Mouse (Mus musculus): Measurements from ENCODE around the gene 2610528J11Rik. TPM values are rescaled to one million over a fixed set of nuclear protein-coding genes. Genes with fewer than 3 reads are reported as not detected.
"Not testable (repeated sequence)": the region's sequence is repeated elsewhere in the genome, so short reads cannot be mapped to it uniquely, and the experiment has no call there.

2610528J11Rik gene
- polyA plus RNA-seq, 1 experiment from 2014 or later = not detected

- Histone ChIP-seq H3K9me3 (peaks cover 2% of the 10 kb centered on the region; the same call in 1 of the 2 replicates), H3K36me3 (no peaks in the 10 kb centered on the region), H3K9ac (peak within 1 kb of the TSS; percentile 38), H3K4me2 (peak within 1 kb of the TSS; percentile 61), H3K27ac (replicated peaks) (no peak within 1 kb of the TSS), H3K4me1 (replicated peaks) (peaks cover 12% of the 10 kb centered on the region), H3K4me3 (peak within 1 kb of the TSS; percentile 27), H3K27me3 (peaks cover 14% of the 10 kb centered on the region; the same call in 1 of the 2 replicates)
- 2% methylated on average over 24 of the region's 24 CpGs for WGBS
- peak; percentile 59; the same call in 1 of the 2 replicates for ATAC-seq (ENCODE audit: low read depth)
Measured at GRCm38 (mm10) chr4:118543592-118544260, 16.9 kb downstream of the 2610528J11Rik start, which contains the start of gene Tmem125. TSS of gene Tmem125 (minus strand) at chr4:118544044.

GRCm38 (mm10) chr4:118544441-118545127 lies 17.8 kb downstream of the 2610528J11Rik start:
- H3K9me3 ChIP-seq = peaks cover 2% of the 10 kb centered on the region; the same call in 1 of the 2 replicates
- H3K27ac ChIP-seq (replicated peaks) = no peak overlapping the region
- no peaks in the 10 kb centered on the region for H3K36me3 ChIP-seq
- no peak overlapping the region for H3K4me3 ChIP-seq
- 80% methylated on average over 14 of the region's 14 CpGs for WGBS
- H3K27me3 ChIP-seq = peaks cover 14% of the 10 kb centered on the region; the same call in 1 of the 2 replicates
- no peak overlapping the region for H3K9ac ChIP-seq
- H3K4me1 ChIP-seq (replicated peaks) = peaks cover 12% of the 10 kb centered on the region
- H3K4me2 ChIP-seq = no peak overlapping the region; the same call in 1 of the 2 replicates
- no peak for ATAC-seq (ENCODE audit: low read depth)

GRCm38 (mm10) chr4:118547424-118548129 lies 20.8 kb downstream of the 2610528J11Rik start:
- not testable (repeated sequence) for H3K9me3 ChIP-seq; H3K4me2 ChIP-seq; H3K4me3 ChIP-seq; H3K27me3 ChIP-seq; H3K9ac ChIP-seq; ATAC-seq (ENCODE audit: low read depth); H3K36me3 ChIP-seq; H3K27ac ChIP-seq (replicated peaks)
- WGBS = 89% methylated on average over 23 of the region's 23 CpGs
- H3K4me1 ChIP-seq (replicated peaks) = peaks cover 12% of the 10 kb centered on the region

GRCm38 (mm10) chr4:118548130-118548480 lies 21.3 kb downstream of the 2610528J11Rik start:
- H3K4me2 ChIP-seq; H3K9ac ChIP-seq; H3K4me3 ChIP-seq; H3K36me3 ChIP-seq; ATAC-seq (ENCODE audit: low read depth); H3K4me1 ChIP-seq (replicated peaks); H3K9me3 ChIP-seq; H3K27me3 ChIP-seq; H3K27ac ChIP-seq (replicated peaks): not testable (repeated sequence)
- 89% methylated on average over 10 of the region's 10 CpGs for WGBS

- Histone ChIP-seq H3K27ac (replicated peaks) (no peak overlapping the region), H3K4me2 (no peak overlapping the region), H3K27me3 (no peaks in the 10 kb centered on the region), H3K4me3 (no peak overlapping the region), H3K4me1 (replicated peaks) (no peaks in the 10 kb centered on the region), H3K9me3 (no peaks in the 10 kb centered on the region), H3K9ac (no peak overlapping the region), H3K36me3 (no peaks in the 10 kb centered on the region)
- WGBS = 83% methylated on average over 3 of the region's 3 CpGs
- ATAC-seq (ENCODE audit: low read depth) = no peak
Measured at GRCm38 (mm10) chr4:118553039-118553649, 26.3 kb downstream of the 2610528J11Rik start.

- Histone ChIP-seq H3K27ac (replicated peaks) (no peak overlapping the region), H3K9me3 (no peaks in the 10 kb centered on the region), H3K4me1 (replicated peaks) (no peaks in the 10 kb centered on the region), H3K27me3 (no peaks in the 10 kb centered on the region; the same call in 1 of the 2 replicates), H3K36me3 (no peaks in the 10 kb centered on the region), H3K9ac (no peak overlapping the region), H3K4me2 (no peak overlapping the region), H3K4me3 (no peak overlapping the region)
- WGBS = 87% methylated on average over 13 of the region's 13 CpGs
- no peak for ATAC-seq (ENCODE audit: low read depth)
Measured at GRCm38 (mm10) chr4:118564062-118564925, 37.5 kb downstream of the 2610528J11Rik start.

GRCm38 (mm10) chr4:118564926-118565279 lies 38.1 kb downstream of the 2610528J11Rik start:
- Histone ChIP-seq H3K27ac (replicated peaks) (no peak overlapping the region), H3K4me1 (replicated peaks) (no peaks in the 10 kb centered on the region), H3K27me3 (no peaks in the 10 kb centered on the region; the same call in 1 of the 2 replicates), H3K4me2 (no peak overlapping the region), H3K9ac (no peak overlapping the region), H3K9me3 (no peaks in the 10 kb centered on the region), H3K4me3 (no peak overlapping the region), H3K36me3 (no peaks in the 10 kb centered on the region)
- WGBS = 73% methylated on average over 3 of the region's 3 CpGs
- ATAC-seq (ENCODE audit: low read depth) = no peak

GRCm38 (mm10) chr4:118566161-118566676 lies 39.4 kb downstream of the 2610528J11Rik start:
- Histone ChIP-seq H3K4me3 (no peak overlapping the region), H3K4me2 (no peak overlapping the region), H3K36me3 (no peaks in the 10 kb centered on the region), H3K27ac (replicated peaks) (no peak overlapping the region), H3K4me1 (replicated peaks) (no peaks in the 10 kb centered on the region), H3K9ac (no peak overlapping the region), H3K27me3 (no peaks in the 10 kb centered on the region; the same call in 1 of the 2 replicates), H3K9me3 (no peaks in the 10 kb centered on the region)
- WGBS = 33% methylated on average over 7 of the region's 7 CpGs
- no peak for ATAC-seq (ENCODE audit: low read depth)

- Histone ChIP-seq H3K27ac (replicated peaks) (no peak overlapping the region), H3K9me3 (no peaks in the 10 kb centered on the region), H3K36me3 (no peaks in the 10 kb centered on the region), H3K4me2 (no peak overlapping the region), H3K4me3 (no peak overlapping the region), H3K9ac (no peak overlapping the region), H3K4me1 (replicated peaks) (no peaks in the 10 kb centered on the region), H3K27me3 (no peaks in the 10 kb centered on the region; the same call in 1 of the 2 replicates)
- 81% methylated on average over 10 of the region's 10 CpGs for WGBS
- no peak for ATAC-seq (ENCODE audit: low read depth)
Measured at GRCm38 (mm10) chr4:118568709-118569108, 41.9 kb downstream of the 2610528J11Rik start.

- Histone ChIP-seq H3K27me3 (no peaks in the 10 kb centered on the region; the same call in 1 of the 2 replicates), H3K4me3 (no peak overlapping the region), H3K9me3 (no peaks in the 10 kb centered on the region), H3K36me3 (no peaks in the 10 kb centered on the region), H3K9ac (no peak overlapping the region), H3K4me1 (replicated peaks) (no peaks in the 10 kb centered on the region), H3K4me2 (no peak overlapping the region), H3K27ac (replicated peaks) (no peak overlapping the region)
- no peak for ATAC-seq (ENCODE audit: low read depth)
- WGBS = 78% methylated on average over 23 of the region's 23 CpGs
Measured at GRCm38 (mm10) chr4:118569320-118569719, 42.5 kb downstream of the 2610528J11Rik start.

GRCm38 (mm10) chr4:118571441-118571840 lies 44.6 kb downstream of the 2610528J11Rik start:
- H3K4me1 ChIP-seq (replicated peaks) = no peaks in the 10 kb centered on the region
- no peaks in the 10 kb centered on the region for H3K36me3 ChIP-seq
- no peak overlapping the region for H3K27ac ChIP-seq (replicated peaks)
- no peak overlapping the region for H3K4me2 ChIP-seq
- ATAC-seq (ENCODE audit: low read depth) = no peak
- H3K9ac ChIP-seq = no peak overlapping the region
- H3K27me3 ChIP-seq = no peaks in the 10 kb centered on the region; the same call in 1 of the 2 replicates
- H3K4me3 ChIP-seq = no peak overlapping the region
- 83% methylated on average over 15 of the region's 15 CpGs for WGBS
- no peaks in the 10 kb centered on the region for H3K9me3 ChIP-seq
